Mouse (Mus musculus) c-Kit-positive CD71-positive TER-119-positive erythroid progenitor cells, embryonic 14.5 days (primary cell): ENCODE data around the gene Tmcc2.

Experiments
- DNase-seq: peaks from one replicate; pipeline ENCODE4 v3.0.0-alpha.2; 2013; ENCODE audit warnings: low spot score

The Tmcc2 gene

GRCm38 (mm10) chr1:132390691-132391579 lies at the start of gene Tmcc2:
Tmcc2 (minus strand) TSS chr1:132391281.
- DNase-seq: no peak

- DNase-seq: no peak
These were observed 46.3 kb upstream of the Tmcc2 start for GRCm38 (mm10) chr1:132437389-132437788.

GRCm38 (mm10) chr1:132436960-132437359 lies 45.9 kb upstream of the Tmcc2 start:
- DNase-seq: no peak

- DNase-seq: no peak
These were observed 45.4 kb upstream of the Tmcc2 start for GRCm38 (mm10) chr1:132436320-132436958.

- no peak for DNase-seq
These were observed 43.0 kb upstream of the Tmcc2 start for GRCm38 (mm10) chr1:132434032-132434431.

- no peak for DNase-seq
These were observed 42.3 kb upstream of the Tmcc2 start for GRCm38 (mm10) chr1:132433349-132433748.

GRCm38 (mm10) chr1:132431716-132432115 lies 40.6 kb upstream of the Tmcc2 start:
- DNase-seq: no peak

GRCm38 (mm10) chr1:132430818-132431217 lies 39.7 kb upstream of the Tmcc2 start:
- no peak for DNase-seq

GRCm38 (mm10) chr1:132425600-132425999 lies 34.5 kb upstream of the Tmcc2 start:
- no peak for DNase-seq

GRCm38 (mm10) chr1:132422912-132423696 lies 32.0 kb upstream of the Tmcc2 start:
- DNase-seq: no peak

GRCm38 (mm10) chr1:132420662-132421061 lies 29.6 kb upstream of the Tmcc2 start:
- DNase-seq: no peak

- DNase-seq: no peak
These were observed 29.1 kb upstream of the Tmcc2 start for GRCm38 (mm10) chr1:132420206-132420605.

GRCm38 (mm10) chr1:132417319-132418251 lies 26.5 kb upstream of the Tmcc2 start, which contains the start of gene Dstyk:
Dstyk (plus strand) TSS chr1:132417555.
- peak; percentile 83 for DNase-seq

- DNase-seq: no peak
These were observed 25.8 kb upstream of the Tmcc2 start for GRCm38 (mm10) chr1:132416943-132417290.

GRCm38 (mm10) chr1:132416244-132416942 lies 25.3 kb upstream of the Tmcc2 start:
- peak; percentile 34 for DNase-seq

GRCm38 (mm10) chr1:132410657-132411056 lies 19.6 kb upstream of the Tmcc2 start:
- peak; percentile 54 for DNase-seq

GRCm38 (mm10) chr1:132401843-132402242 lies 10.8 kb upstream of the Tmcc2 start:
- DNase-seq: no peak

GRCm38 (mm10) chr1:132400538-132400937 lies 9.5 kb upstream of the Tmcc2 start:
- no peak for DNase-seq

GRCm38 (mm10) chr1:132396705-132397104 lies 5.6 kb upstream of the Tmcc2 start:
- no peak for DNase-seq

GRCm38 (mm10) chr1:132392872-132393271 lies 1.8 kb upstream of the Tmcc2 start:
- DNase-seq: no peak

GRCm38 (mm10) chr1:132391580-132392022 lies 520 bp upstream of the Tmcc2 start:
- no peak for DNase-seq
